In the genomic region with DNA sequence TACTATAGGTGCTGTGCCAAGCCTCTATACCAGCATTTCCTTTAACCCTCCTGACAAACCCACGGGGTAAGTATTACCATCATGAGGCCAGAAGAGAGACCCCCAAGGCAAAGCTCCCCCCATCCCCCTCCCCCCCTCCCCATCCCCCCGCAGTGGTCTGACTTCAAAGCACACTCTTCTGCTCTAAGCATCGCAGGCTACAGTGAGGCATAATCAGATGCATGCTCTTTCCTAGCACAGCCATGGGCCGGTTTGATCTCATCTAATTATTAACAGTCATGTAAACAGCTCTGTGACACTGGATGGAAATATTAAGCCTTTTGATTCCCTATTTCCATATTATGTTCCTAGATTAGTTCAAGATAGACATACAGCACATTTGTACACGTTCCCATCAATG, we compare ENCODE assay signal across 23 mouse cellular contexts.
"Had no signal": no experiment of that assay in that cellular context is flagged by ENCODE, and none has a peak within 500 bp of the region (broad histone marks: within the 10 kb centered on the region; RNA-seq: fewer than 3 reads in every experiment).

No protein-coding gene starts in this region.

- H3K27ac ChIP-seq: heart, embryonic 13.5 days; heart, embryonic 15.5 days; hindbrain, embryonic 13.5 days; hindbrain, embryonic 15.5 days; hindbrain, postnatal 0 days; kidney, embryonic 15.5 days; kidney, postnatal 0 days; left cerebral cortex, adult 2 months; limb, embryonic 10.5 days; limb, embryonic 12.5 days had no signal

- H3K27me3 ChIP-seq: heart, embryonic 13.5 days; heart, embryonic 15.5 days; hindbrain, embryonic 13.5 days; hindbrain, embryonic 15.5 days; kidney, embryonic 15.5 days; limb, embryonic 12.5 days had no signal

- H3K36me3 ChIP-seq: heart, embryonic 13.5 days; heart, embryonic 15.5 days; hindbrain, embryonic 13.5 days; hindbrain, embryonic 15.5 days; kidney, embryonic 15.5 days; limb, embryonic 10.5 days; limb, embryonic 12.5 days had no signal

- H3K9me3 ChIP-seq: heart, embryonic 13.5 days; heart, embryonic 15.5 days; hindbrain, embryonic 13.5 days; hindbrain, embryonic 15.5 days; kidney, embryonic 15.5 days; limb, embryonic 10.5 days; limb, embryonic 12.5 days had no signal

- H3K4me1 ChIP-seq: hindbrain, embryonic 15.5 days; limb, embryonic 10.5 days; limb, embryonic 12.5 days had no signal

- H3K9ac ChIP-seq: heart, embryonic 13.5 days; heart, embryonic 15.5 days; hindbrain, embryonic 13.5 days; hindbrain, embryonic 15.5 days; kidney, embryonic 15.5 days; limb, embryonic 12.5 days had no signal

- ATAC-seq: hindbrain, postnatal 0 days; intestine, embryonic 16.5 days had no signal

- DNase-seq: gastrocnemius, postnatal 14 days; gastrocnemius, postnatal 36 days; heart, adult 18-20 months; heart, postnatal 14 days; heart, postnatal 36 days; kidney, adult 11 months; kidney, adult 2 months; kidney, adult 9 months; kidney, postnatal 14 days; kidney, postnatal 36 days; liver had no signal

- H3K4me2 ChIP-seq: heart, embryonic 11.5 days; heart, embryonic 13.5 days; heart, embryonic 15.5 days; hindbrain, embryonic 13.5 days; hindbrain, embryonic 15.5 days; kidney, embryonic 15.5 days; limb, embryonic 12.5 days had no signal

- H3K4me3 ChIP-seq: heart, embryonic 13.5 days; heart, embryonic 15.5 days; hindbrain, embryonic 13.5 days; hindbrain, embryonic 15.5 days; kidney, embryonic 15.5 days; left cerebral cortex, adult 2 months; limb, embryonic 10.5 days; limb, embryonic 12.5 days had no signal
